Mouse (Mus musculus): ENCODE results near the gene Trappc1. TPM values are rescaled to one million over a fixed set of nuclear protein-coding genes. Genes with fewer than 3 reads are reported as not detected.
A peak's percentile ranks its signal among the peaks of the same experiment; 100 is the strongest.

Gene Trappc1
- total and polyA plus RNA-seq, 3 experiments = 85.4 to 124 (median 102) TPM

- in situ Hi-C loops (cut with MboI; ENCODE audit: low pct_ligation_motif_present, low pct_unique_long_range_greater_than_20kb, low sequenced_read_pairs) (no loop called here), dilution Hi-C loops (cut with MboI; ENCODE audit: extremely low pct_ligation_motif_present, extremely low pct_unique_long_range_greater_than_20kb, low sequenced_read_pairs) (no loop called here)
- peaks cover 14 to 35% of the 10 kb centered on the region in 2 experiments for H3K4me1 ChIP-seq (ENCODE audit: control insufficient read depth in 1 of 2, insufficient read depth in 2 of 2)
- no peak overlapping the region for H3K9ac ChIP-seq (ENCODE audit: insufficient read depth, low read depth)
- DNase-seq (ENCODE audit: extremely low read depth) = no peak
- peaks cover 39% of the 10 kb centered on the region for H3K27me3 ChIP-seq (replicated peaks)
- no peak overlapping the region for H3K4me3 ChIP-seq (replicated peaks in 1 of 3; ENCODE audit: low read depth in 2 of 3, low read length in 2 of 3, poor library complexity in 1 of 3)
- no peaks in the 10 kb centered on the region for H3K36me3 ChIP-seq (replicated peaks in 1 of 2; ENCODE audit: control insufficient read depth in 1 of 2, insufficient read depth in 1 of 2, low read length in 1 of 2)
- no peak for TF ChIP-seq MAFK (IDR thresholded peaks at IDR 0.05; ENCODE audit: insufficient replicate concordance, low read length)
- no peak for TF ChIP-seq NRF1 (IDR thresholded peaks at IDR 0.05; ENCODE audit: low read depth, low read length)
- TF ChIP-seq CHD1 (IDR thresholded peaks at IDR 0.05; ENCODE audit: low read depth, low read length) = no peak
- no peak for TF ChIP-seq HCFC1 (IDR thresholded peaks at IDR 0.05; ENCODE audit: low read depth, low read length)
- H3K27ac ChIP-seq (ENCODE audit: insufficient read depth, low read depth) = no peak overlapping the region
- no peaks in the 10 kb centered on the region for H3K9me3 ChIP-seq (replicated peaks; ENCODE audit: low read length)
- H3K79me2 ChIP-seq (replicated peaks; ENCODE audit: control insufficient read depth, extremely low read depth, insufficient read depth, poor library complexity, severe bottlenecking) = no peaks in the 10 kb centered on the region
- H3K4me2 ChIP-seq (ENCODE audit: insufficient read depth, low read depth, poor library complexity, severe bottlenecking) = no peak overlapping the region
These were observed 4.7 kb downstream of the Trappc1 start for GRCm38 (mm10) chr11:69328517-69328916.

GRCm38 (mm10) chr11:69331152-69331551 lies 7.4 kb downstream of the Trappc1 start:
- H3K9me3 ChIP-seq (replicated peaks; ENCODE audit: low read length) = no peaks in the 10 kb centered on the region
- H3K4me2 ChIP-seq (ENCODE audit: insufficient read depth, low read depth, poor library complexity, severe bottlenecking) = no peak overlapping the region
- H3K79me2 ChIP-seq (replicated peaks; ENCODE audit: control insufficient read depth, extremely low read depth, insufficient read depth, poor library complexity, severe bottlenecking) = no peaks in the 10 kb centered on the region
- in situ Hi-C loops (cut with MboI; ENCODE audit: low pct_ligation_motif_present, low pct_unique_long_range_greater_than_20kb, low sequenced_read_pairs) = loop anchor here (5.0 kb wide), 2 partner anchors 36 to 59 kb away; partner anchors contain the start of gene Chd3
- H3K4me3 ChIP-seq (replicated peaks in 1 of 3; ENCODE audit: low read depth in 2 of 3, low read length in 2 of 3, poor library complexity in 1 of 3) = no peak overlapping the region
- dilution Hi-C loops (cut with MboI; ENCODE audit: extremely low pct_ligation_motif_present, extremely low pct_unique_long_range_greater_than_20kb, low sequenced_read_pairs) = no loop called here
- H3K4me1 ChIP-seq (ENCODE audit: control insufficient read depth in 1 of 2, insufficient read depth in 2 of 2) = peaks cover 8 to 19% of the 10 kb centered on the region in 2 experiments
- H3K27me3 ChIP-seq (replicated peaks) = peaks cover 39% of the 10 kb centered on the region
- H3K36me3 ChIP-seq (replicated peaks in 1 of 2; ENCODE audit: control insufficient read depth in 1 of 2, insufficient read depth in 1 of 2, low read length in 1 of 2) = no peaks in the 10 kb centered on the region
- H3K27ac ChIP-seq (ENCODE audit: insufficient read depth, low read depth) = no peak overlapping the region
- DNase-seq (ENCODE audit: extremely low read depth) = no peak
- no peak for TF ChIP-seq ELF1 (IDR thresholded peaks at IDR 0.05; ENCODE audit: low read depth, low read length)
- TF ChIP-seq USF1 (IDR thresholded peaks at IDR 0.05; ENCODE audit: low read depth, low read length) = no peak
- TF ChIP-seq ZNF384 (IDR thresholded peaks at IDR 0.05; ENCODE audit: low read depth, low read length) = no peak
- TF ChIP-seq POLR2AphosphoS2 (IDR thresholded peaks at IDR 0.05; ENCODE audit: low read depth, low read length) = no peak
- no peak for TF ChIP-seq JUN (IDR thresholded peaks at IDR 0.05; ENCODE audit: insufficient read depth, low read depth, low read length)
- no peak for TF ChIP-seq ETS1 (conservative IDR thresholded peaks at IDR 0.05; ENCODE audit: low read depth, low read length)
- no peak for TF ChIP-seq ZMIZ1 (IDR thresholded peaks at IDR 0.05; ENCODE audit: low read depth, low read length)
- no peak for TF ChIP-seq ZC3H11A (IDR thresholded peaks at IDR 0.05; ENCODE audit: low read depth, low read length)
- no peak overlapping the region for H3K9ac ChIP-seq (ENCODE audit: insufficient read depth, low read depth)

GRCm38 (mm10) chr11:69331929-69332405 lies 8.2 kb downstream of the Trappc1 start:
- H3K9ac ChIP-seq (ENCODE audit: insufficient read depth, low read depth) = peak overlapping the region; percentile 50
- peaks cover 33% of the 10 kb centered on the region for H3K27me3 ChIP-seq (replicated peaks)
- H3K9me3 ChIP-seq (replicated peaks; ENCODE audit: low read length) = no peaks in the 10 kb centered on the region
- H3K79me2 ChIP-seq (replicated peaks; ENCODE audit: control insufficient read depth, extremely low read depth, insufficient read depth, poor library complexity, severe bottlenecking) = no peaks in the 10 kb centered on the region
- no peak for DNase-seq (ENCODE audit: extremely low read depth)
- H3K4me2 ChIP-seq (ENCODE audit: insufficient read depth, low read depth, poor library complexity, severe bottlenecking) = peak overlapping the region; percentile 63
- H3K36me3 ChIP-seq (replicated peaks in 1 of 2; ENCODE audit: control insufficient read depth in 1 of 2, insufficient read depth in 1 of 2, low read length in 1 of 2) = no peaks in the 10 kb centered on the region
- peak overlapping the region; percentile 21 to 55 (median 47) for H3K4me3 ChIP-seq (replicated peaks in 1 of 3; ENCODE audit: low read depth in 2 of 3, low read length in 2 of 3, poor library complexity in 1 of 3)
- H3K27ac ChIP-seq (ENCODE audit: insufficient read depth, low read depth) = no peak overlapping the region
- peaks cover 5 to 14% of the 10 kb centered on the region in 2 experiments; a peak in 3 of 4 replicates for H3K4me1 ChIP-seq (ENCODE audit: control insufficient read depth in 1 of 2, insufficient read depth in 2 of 2)
- in situ Hi-C loops (cut with MboI; ENCODE audit: low pct_ligation_motif_present, low pct_unique_long_range_greater_than_20kb, low sequenced_read_pairs) = loop anchor here (5.0 kb wide), 2 partner anchors 35 to 60 kb away; partner anchors contain the start of gene Chd3
- dilution Hi-C loops (cut with MboI; ENCODE audit: extremely low pct_ligation_motif_present, extremely low pct_unique_long_range_greater_than_20kb, low sequenced_read_pairs) = no loop called here
- TF ChIP-seq NELFE (IDR thresholded peaks at IDR 0.05; ENCODE audit: low read depth, low read length) (peak; percentile 82), MAFK (IDR thresholded peaks at IDR 0.05; ENCODE audit: insufficient replicate concordance, low read length) (peak; percentile 99), TBP (conservative IDR thresholded peaks at IDR 0.05; ENCODE audit: low read depth, low read length) (0 out of 2 replicates have a peak, but pooled peaks have one; percentile 48), POLR2AphosphoS2 (IDR thresholded peaks at IDR 0.05; ENCODE audit: low read depth, low read length) (no peak; the same call in 1 of the 2 replicates), MXI1 (IDR thresholded peaks at IDR 0.05; ENCODE audit: low read depth, low read length) (no peak), USF2 (conservative IDR thresholded peaks at IDR 0.05; ENCODE audit: low read depth, low read length) (no peak), ZC3H11A (IDR thresholded peaks at IDR 0.05; ENCODE audit: low read depth, low read length) (no peak), CHD2 (IDR thresholded peaks at IDR 0.05; ENCODE audit: low read length) (peak; percentile 68; the same call in 1 of the 2 replicates), ELF1 (IDR thresholded peaks at IDR 0.05; ENCODE audit: low read depth, low read length) (0 out of 2 replicates have a peak, but pooled peaks have one; percentile 14), MEF2A (IDR thresholded peaks at IDR 0.05; ENCODE audit: borderline replicate concordance, low read depth, low read length) (0 out of 2 replicates have a peak, but pooled peaks have one; percentile 24), SMC3 (IDR thresholded peaks at IDR 0.05; ENCODE audit: low read depth, low read length) (no peak), MAX (IDR thresholded peaks at IDR 0.05; ENCODE audit: low read length) (peak; percentile 38; the same call in 1 of the 2 replicates), GABPA (IDR thresholded peaks at IDR 0.05; ENCODE audit: insufficient replicate concordance, low read depth, low read length) (no peak), CTCF (conservative IDR thresholded peaks at IDR 0.05 in 1 of 2, IDR thresholded peaks at IDR 0.05 in 1 of 2; ENCODE audit: low read depth in 2 of 2, low read length in 2 of 2) (no peak), JUN (IDR thresholded peaks at IDR 0.05; ENCODE audit: insufficient read depth, low read depth, low read length) (no peak), ZMIZ1 (IDR thresholded peaks at IDR 0.05; ENCODE audit: low read depth, low read length) (no peak), CHD1 (IDR thresholded peaks at IDR 0.05; ENCODE audit: low read depth, low read length) (no peak), POLR2A (IDR thresholded peaks at IDR 0.05; ENCODE audit: low read depth, low read length) (peak; percentile 71), E2F4 (IDR thresholded peaks at IDR 0.05; ENCODE audit: insufficient replicate concordance, low read depth, low read length) (no peak)

All from CH12.LX (cell line).